Mouse (Mus musculus) small intestine, adult 2 months (tissue): ENCODE measurements around the gene Stam. TPM values are rescaled to one million over a fixed set of nuclear protein-coding genes. Genes with fewer than 3 reads are reported as not detected.
"Not testable (repeated sequence)": the region's sequence is repeated elsewhere in the genome, so short reads cannot be mapped to it uniquely, and the experiment has no call there.

Experiments
- H3K27ac ChIP-seq: fragments of 200-500 bp; 2 replicates; pipeline ENCODE4 v1.5.1; 2012; ENCODE audit warnings: low read depth, low read length, control low read depth, inconsistent platforms; ENCODE audit not compliant: insufficient read depth
- H3K27me3 ChIP-seq: fragments of 200-500 bp; 2 replicates; pipeline ENCODE4 v1.6.1; 2012; ENCODE audit warnings: mild to moderate bottlenecking, moderate library complexity, low read length, inconsistent platforms; ENCODE audit not compliant: control insufficient read depth, insufficient read depth
- H3K36me3 ChIP-seq: fragments of 200-500 bp; 2 replicates; pipeline ENCODE4 v1.6.1; 2012; ENCODE audit warnings: mild to moderate bottlenecking, low read length, control low read depth, inconsistent platforms; ENCODE audit not compliant: control insufficient read depth, insufficient read depth
- H3K4me1 ChIP-seq: fragments of 200-500 bp; 2 replicates; pipeline ENCODE4 v1.6.1; 2012; ENCODE audit warnings: low read length, inconsistent platforms, mixed read lengths; ENCODE audit not compliant: control insufficient read depth, insufficient read depth, insufficient read length
- H3K4me3 ChIP-seq: fragments of 200-500 bp; 2 replicates; pipeline ENCODE4 v1.5.1; 2012; ENCODE audit warnings: low read depth, mild to moderate bottlenecking, control low read depth, inconsistent platforms, low read length, moderate library complexity
- CTCF ChIP-seq: fragments of 200-500 bp; IDR thresholded peaks from 2 replicates; pipeline ENCODE4 v1.5.1; 2012; ENCODE audit warnings: low read depth, mild to moderate bottlenecking, control low read depth, inconsistent platforms, low read length, moderate library complexity, mixed read lengths; ENCODE audit not compliant: insufficient replicate concordance, insufficient read length; ENCODE audit errors: extremely low read depth
- POLR2A ChIP-seq: fragments of 200-500 bp; IDR thresholded peaks from 2 replicates; pipeline ENCODE4 v1.6.1; 2012; ENCODE audit warnings: low read depth, mild to moderate bottlenecking, control low read depth, inconsistent platforms, low read length, moderate library complexity
- WGBS: fragments of 180-500 bp; shearing (Covaris S2); methylation state at CpG from one replicate; pipeline ENCODE4 v1.1.7; 2018; 5-methylcytosine and 5-hydroxymethylcytosine counted together
- polyA plus RNA-seq: library from polyadenylated mRNA; depleted of rRNA; stranded (reverse); fragments of >200 nt; gene quantifications from 2 replicates; pipeline ENCODE4 v1.2.3, GENCODE M21; 2012; rRNA removed

Stam gene
- polyA plus RNA-seq, 1 experiment = 9.6 TPM

- H3K27ac ChIP-seq = no peak overlapping the region
- H3K4me1 ChIP-seq = peaks cover 2% of the 10 kb centered on the region; the same call in 1 of the 2 replicates
- no peak for TF ChIP-seq POLR2A
- no peak for TF ChIP-seq CTCF
- 78% methylated on average over 6 of the region's 6 CpGs for WGBS
- H3K27me3 ChIP-seq = no peaks in the 10 kb centered on the region
- H3K36me3 ChIP-seq = peaks cover 10% of the 10 kb centered on the region
- no peak overlapping the region for H3K4me3 ChIP-seq
Measured at GRCm38 (mm10) chr2:14192046-14192445, 118.1 kb downstream of the Stam start.

GRCm38 (mm10) chr2:14198325-14198903 is 124.5 kb downstream of the Stam start:
- peaks cover 10% of the 10 kb centered on the region for H3K36me3 ChIP-seq
- not testable (repeated sequence) for H3K4me3 ChIP-seq, H3K4me1 ChIP-seq, H3K27ac ChIP-seq, H3K27me3 ChIP-seq
- 38% methylated on average over 1 of the region's 2 CpGs for WGBS

Other genes with a start within 250 kb of the Stam start
- gene Hacd1, start 18.0 kb upstream of the Stam start, polyA plus RNA-seq = 38.9 and 45.1 TPM in 2 replicates
- gene Tmem236, start 100.4 kb downstream of the Stam start, polyA plus RNA-seq = 13.8 and 36.8 TPM in 2 replicates
- 0.34 and 0.37 TPM in 2 replicates for gene Mrc1, start 155.3 kb downstream of the Stam start, polyA plus RNA-seq